Mouse (Mus musculus) heart, adult 2 months (tissue): ENCODE data around the gene Cd4. TPM values are rescaled to one million over a fixed set of nuclear protein-coding genes. Genes with fewer than 3 reads are reported as not detected.

Experiments used
- DNase-seq, 2 experiments: peaks; one replicate each; pipeline ENCODE4 v3.0.0; 2021
- H3K27ac ChIP-seq: fragments of 200-600 bp; 2 replicates; pipeline ENCODE4 v1.8.1; 2022
- H3K27me3 ChIP-seq: fragments of 200-500 bp; 2 replicates; pipeline ENCODE4 v1.6.1; 2012; ENCODE audit warnings: mild to moderate bottlenecking, low read length, inconsistent platforms, mixed read lengths; ENCODE audit not compliant: control insufficient read depth, insufficient read depth
- H3K36me3 ChIP-seq: fragments of 200-500 bp; 2 replicates; pipeline ENCODE4 v1.6.1; 2012; ENCODE audit warnings: low read length, inconsistent platforms; ENCODE audit not compliant: control insufficient read depth, insufficient read depth
- H3K4me1 ChIP-seq: fragments of 200-500 bp; 2 replicates; pipeline ENCODE4 v1.6.1; 2011; ENCODE audit warnings: low read length; ENCODE audit not compliant: control insufficient read depth, insufficient read depth
- H3K4me3 ChIP-seq: fragments of 200-600 bp; 2 replicates; pipeline ENCODE4 v1.8.1; 2022
- H3K79me2 ChIP-seq: fragments of 200-500 bp; replicated peaks from 2 replicates; pipeline ENCODE4 v1.6.1; 2012; ENCODE audit warnings: mild to moderate bottlenecking, inconsistent platforms, low read length, moderate library complexity, mixed read lengths; ENCODE audit not compliant: control insufficient read depth, insufficient read depth
- H3K9ac ChIP-seq: fragments of 200-500 bp; 2 replicates; pipeline ENCODE4 v1.6.1; 2012; ENCODE audit warnings: low read depth, mild to moderate bottlenecking, control low read depth, inconsistent platforms, low read length, mixed read lengths
- CTCF ChIP-seq: fragments of 200-600 bp; IDR thresholded peaks from 2 replicates; pipeline ENCODE4 v1.8.1; 2022; ENCODE audit warnings: antibody characterized with exemption, mild to moderate bottlenecking, moderate library complexity
- EP300 ChIP-seq: fragments of 200-500 bp; IDR thresholded peaks from 2 replicates; pipeline ENCODE4 v1.6.1; 2011; ENCODE audit warnings: low read depth, low read length, control low read depth; ENCODE audit not compliant: insufficient read depth
- POLR2A ChIP-seq: fragments of 200-500 bp; IDR thresholded peaks from 2 replicates; pipeline ENCODE4 v1.6.1; 2011; ENCODE audit warnings: mild to moderate bottlenecking, low read depth, low read length, control low read depth; ENCODE audit not compliant: insufficient read depth
- WGBS: fragments of 180-500 bp; shearing (Covaris S2); methylation state at CpG from one replicate; pipeline ENCODE4 v1.1.7; 2018; 5-methylcytosine and 5-hydroxymethylcytosine counted together
- intact Hi-C: fragments of 180-260 bp; cut with DNase I; formaldehyde crosslinking; loops from one replicate; pipeline ENCODE4 v1.15.1; 2025
- polyA plus RNA-seq: library from polyadenylated mRNA; depleted of rRNA; stranded (reverse); fragments of >200 nt; gene quantifications from 2 replicates; pipeline ENCODE4 v1.2.3, GENCODE M21; 2012
- total RNA-seq, 2 experiments: library from RNA; stranded (reverse); gene quantifications; 2 replicates each; pipeline ENCODE4 v1.2.3; 2021

Cd4 gene
- total and polyA plus RNA-seq, 3 experiments = 0.34 to 0.66 (median 0.57) TPM

DNA sequence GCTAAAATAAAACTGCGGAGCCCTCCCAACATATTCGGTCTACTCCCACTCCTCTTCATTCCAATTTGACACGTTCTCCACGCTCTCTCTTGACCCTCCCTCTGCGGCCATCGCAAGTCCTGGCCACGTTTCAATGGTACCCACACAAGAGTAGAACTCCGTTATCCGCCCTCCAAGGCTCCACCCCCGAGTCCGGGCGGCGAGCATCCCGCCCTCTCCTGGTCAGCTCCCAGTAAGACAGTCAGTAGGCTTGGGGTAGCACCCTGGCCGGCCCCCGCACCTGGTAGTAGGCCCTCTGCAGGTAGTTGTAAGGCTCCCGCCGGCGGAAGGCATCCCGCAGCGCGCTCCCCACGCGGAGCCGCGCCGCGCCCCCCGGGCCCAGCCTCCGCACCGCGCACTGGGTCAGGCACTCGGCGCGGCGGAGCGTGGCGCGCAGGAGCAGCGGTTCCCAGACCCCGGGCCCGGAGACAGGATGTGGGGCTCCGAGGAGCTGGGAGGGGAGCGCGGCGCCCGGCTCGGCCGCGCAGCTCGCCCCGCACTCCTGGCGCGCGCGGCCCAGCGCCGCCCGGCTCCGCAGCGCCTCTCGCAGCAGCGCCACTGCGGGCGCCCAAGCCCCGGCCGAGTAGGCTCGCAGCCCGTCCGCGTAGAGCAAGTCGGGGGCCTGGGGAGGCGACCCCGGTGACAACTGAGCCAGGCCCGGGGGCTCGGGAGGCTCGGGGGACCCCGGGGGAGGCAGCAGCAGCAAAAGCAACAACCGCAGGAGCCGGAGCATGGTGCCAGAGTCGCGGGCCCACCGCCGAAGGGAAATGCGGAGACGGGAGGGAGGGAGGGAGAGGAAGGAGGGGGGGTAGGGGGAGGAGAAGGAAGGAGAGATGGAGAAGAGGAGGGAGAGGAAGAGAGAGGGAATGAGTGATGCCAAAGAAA is 30.8 kb downstream of the Cd4 start, which contains the start of gene P3h3:
P3h3 (minus strand) TSS at position 837 of the 924 bp plus-strand sequence.
- Histone ChIP-seq H3K27me3 (no peaks in the 10 kb centered on the region), H3K36me3 (no peaks in the 10 kb centered on the region), H3K4me1 (peaks cover 3% of the 10 kb centered on the region), H3K9ac (peak within 1 kb of the TSS; percentile 54), H3K79me2 (no peaks in the 10 kb centered on the region), H3K4me3 (peak within 1 kb of the TSS; percentile 44), H3K27ac (peak within 1 kb of the TSS; percentile 76)
- DNase-seq = peak; percentile 86 to 87
- under 1% methylated on average over 86 of the region's 86 CpGs for WGBS
- TF ChIP-seq EP300 = no peak
- peak; percentile 16; the same call in 1 of the 2 replicates for TF ChIP-seq POLR2A
- TF ChIP-seq CTCF = peak; percentile 81
- intact Hi-C loops = loop anchor here (5.0 kb wide), 1 partner anchor 155 kb away; no protein-coding TSS in a partner anchor

DNA sequence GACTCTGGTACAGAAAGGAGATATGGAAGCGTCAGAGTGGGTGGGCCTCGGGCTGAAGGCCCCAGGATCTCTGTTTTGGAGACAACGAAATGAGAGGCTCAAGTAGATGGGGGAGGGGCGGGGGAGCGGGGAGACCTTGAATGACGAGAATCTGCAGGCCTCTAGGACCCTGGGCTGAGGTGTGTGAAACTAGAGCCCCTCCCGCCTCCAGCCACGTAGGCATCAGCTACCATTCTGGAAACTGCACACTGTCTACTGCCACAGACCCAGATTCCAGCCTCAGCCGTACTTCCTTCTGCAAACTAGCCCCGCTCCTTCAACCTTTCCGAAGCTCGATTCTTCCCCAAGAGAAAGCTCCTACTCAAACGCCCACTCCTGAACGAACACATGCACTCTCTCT is 31.7 kb downstream of the Cd4 start:
- Histone ChIP-seq H3K79me2 (no peaks in the 10 kb centered on the region), H3K27ac (no peak overlapping the region), H3K9ac (no peak overlapping the region), H3K4me1 (peaks cover 3% of the 10 kb centered on the region), H3K36me3 (no peaks in the 10 kb centered on the region), H3K4me3 (no peak overlapping the region), H3K27me3 (no peaks in the 10 kb centered on the region)
- no peak for TF ChIP-seq CTCF
- no peak for TF ChIP-seq POLR2A
- TF ChIP-seq EP300 = no peak
- intact Hi-C loops = loop anchor here (5.0 kb wide), 1 partner anchor 156 kb away; no protein-coding TSS in a partner anchor
- DNase-seq = no peak
- 27% methylated on average over 14 of the region's 14 CpGs for WGBS

DNA sequence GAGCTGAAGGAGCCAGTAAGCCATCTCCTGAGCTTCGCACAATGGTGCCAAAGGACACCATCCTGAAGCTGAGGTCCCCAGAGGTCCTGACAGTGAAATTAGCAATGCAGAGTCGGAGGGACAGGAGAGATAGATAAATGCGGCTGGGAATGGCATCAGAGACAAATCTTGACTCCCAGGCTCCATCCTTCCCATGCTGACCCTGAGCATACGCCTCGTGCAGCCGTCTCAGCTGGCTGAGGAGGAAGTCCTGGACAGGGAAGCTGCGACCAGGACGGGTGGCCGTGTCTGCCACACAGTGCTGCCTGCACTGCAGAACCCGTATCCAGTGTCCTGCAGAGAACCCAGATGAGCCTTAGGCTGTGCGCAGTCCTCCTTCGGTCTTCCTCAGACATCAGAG is 33.4 kb downstream of the Cd4 start:
- intact Hi-C loops = loop anchor here (5.0 kb wide), 1 partner anchor 158 kb away; no protein-coding TSS in a partner anchor
- H3K9ac ChIP-seq = no peak overlapping the region
- no peak overlapping the region for H3K27ac ChIP-seq
- no peaks in the 10 kb centered on the region for H3K79me2 ChIP-seq
- no peaks in the 10 kb centered on the region for H3K36me3 ChIP-seq
- TF ChIP-seq CTCF (no peak), EP300 (no peak), POLR2A (no peak)
- no peaks in the 10 kb centered on the region for H3K27me3 ChIP-seq
- no peak for DNase-seq
- peaks cover 2% of the 10 kb centered on the region for H3K4me1 ChIP-seq
- 64% methylated on average over 12 of the region's 12 CpGs for WGBS
- H3K4me3 ChIP-seq = no peak overlapping the region

DNA sequence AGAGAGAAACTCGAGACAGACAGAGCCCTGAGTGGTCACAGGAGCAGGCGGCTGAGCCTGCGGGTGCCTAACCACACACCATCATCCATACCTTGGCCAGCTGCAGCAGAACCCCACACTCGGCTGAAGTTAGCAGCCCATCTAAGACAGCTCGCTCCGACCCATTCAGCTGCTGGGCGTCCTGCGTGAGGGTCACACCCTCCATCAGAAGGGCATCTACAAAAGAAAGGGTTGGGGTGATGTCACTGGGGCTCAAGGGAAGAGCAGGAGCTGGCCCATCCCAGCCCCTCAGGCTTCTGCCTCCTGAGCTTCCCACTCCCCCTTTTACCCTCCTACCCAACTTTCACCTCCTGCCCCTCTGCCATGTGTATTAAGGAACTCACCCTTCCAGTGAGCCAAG is 37.5 kb downstream of the Cd4 start:
- Histone ChIP-seq H3K27me3 (no peaks in the 10 kb centered on the region), H3K9ac (no peak overlapping the region), H3K4me3 (no peak overlapping the region), H3K79me2 (no peaks in the 10 kb centered on the region), H3K36me3 (no peaks in the 10 kb centered on the region), H3K27ac (no peak overlapping the region), H3K4me1 (peaks cover 2% of the 10 kb centered on the region; the same call in 1 of the 2 replicates)
- DNase-seq = no peak
- 66% methylated on average over 8 of the region's 8 CpGs for WGBS
- intact Hi-C loops = no loop called here
- no peak for TF ChIP-seq EP300
- no peak for TF ChIP-seq POLR2A
- TF ChIP-seq CTCF = no peak

DNA sequence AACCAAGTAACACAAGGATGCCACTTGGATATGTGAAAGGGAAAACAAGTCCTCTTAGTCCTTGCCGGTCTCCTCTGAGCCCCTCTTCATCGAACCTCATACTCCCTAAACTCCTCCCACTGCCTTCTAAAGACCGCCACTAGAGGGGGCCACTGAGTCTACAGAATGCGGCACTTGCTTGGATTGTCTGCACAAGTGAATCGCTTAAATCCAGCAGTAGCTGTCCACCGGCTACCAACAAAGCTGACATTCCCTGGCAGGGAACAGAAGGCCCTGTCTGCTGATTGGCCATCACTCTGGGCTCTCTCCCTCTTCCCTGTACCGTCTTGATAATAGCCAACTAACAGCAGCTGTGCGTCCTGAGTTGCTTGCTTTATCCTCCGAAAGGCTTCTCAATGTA is 40.7 kb downstream of the Cd4 start:
- TF ChIP-seq POLR2A (no peak), EP300 (0 out of 2 replicates have a peak, but pooled peaks have one; percentile 34), CTCF (no peak)
- Histone ChIP-seq H3K79me2 (no peaks in the 10 kb centered on the region), H3K9ac (no peak overlapping the region), H3K27me3 (no peaks in the 10 kb centered on the region), H3K4me1 (peaks cover 2% of the 10 kb centered on the region; the same call in 1 of the 2 replicates), H3K36me3 (no peaks in the 10 kb centered on the region), H3K27ac (no peak overlapping the region), H3K4me3 (no peak overlapping the region)
- 11% methylated on average over 9 of the region's 9 CpGs for WGBS
- peak; percentile 86 to 94 for DNase-seq
- intact Hi-C loops = loop anchor here (1.0 kb wide), 1 partner anchor 237 kb away; no protein-coding TSS in a partner anchor
